Mouse (Mus musculus) layer of hippocampus, postnatal 25 days (tissue): ENCODE results near the gene Mettl3. TPM values are rescaled to one million over a fixed set of nuclear protein-coding genes. Genes with fewer than 3 reads are reported as not detected.
"Not testable (repeated sequence)": the region's sequence is repeated elsewhere in the genome, so short reads cannot be mapped to it uniquely, and the experiment has no call there.

Experiments used
- DNase-seq, 2 experiments: peaks; one replicate each; pipeline ENCODE4 v3.0.0; 2022; ENCODE audit warnings: mixed read lengths in 2 of 2, low spot score in 1 of 2; ENCODE audit errors: extremely low spot score in 1 of 2
- total RNA-seq, 2 experiments: library from RNA; stranded (reverse); gene quantifications; 2 replicates each; pipeline ENCODE4 v1.2.3; 2021

The Mettl3 gene
- total RNA-seq, result 10 to 100 TPM; 39.1 to 48.8 TPM

DNA sequence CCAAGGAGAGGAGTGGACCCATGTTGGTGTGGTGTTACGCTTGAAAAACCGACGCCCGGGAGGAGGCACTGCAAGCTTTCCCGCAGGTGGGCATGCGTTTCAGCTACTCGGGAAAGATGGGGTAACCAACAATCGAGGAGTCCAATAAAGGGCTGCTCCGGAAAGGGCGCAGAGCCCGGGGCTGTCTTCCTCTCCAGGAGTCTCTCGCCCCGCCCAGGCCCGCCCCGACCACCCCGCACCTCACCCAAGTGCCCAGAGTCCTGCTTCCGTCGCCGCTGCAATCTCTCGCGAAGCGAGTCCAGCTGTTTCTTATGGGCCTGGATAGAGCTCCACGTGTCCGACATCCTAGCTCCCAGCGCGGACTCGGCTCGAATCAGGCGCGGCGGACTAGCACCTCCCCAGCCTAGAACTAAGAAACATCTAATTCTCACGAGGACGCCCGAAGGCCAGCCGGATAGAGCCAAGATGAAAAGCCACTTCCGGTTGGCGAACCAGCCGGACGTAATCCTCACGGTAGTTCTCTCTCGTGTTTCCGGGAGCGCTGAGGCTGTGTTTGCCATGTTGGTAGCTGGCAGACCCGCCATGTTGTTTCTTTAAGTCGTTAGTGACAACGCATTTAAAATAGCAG, at the start of gene Mettl3:
Mettl3 (minus strand) TSS at position 485 of the 628 bp plus-strand sequence.
- DNase-seq, result peak; percentile 76 to 83

DNA sequence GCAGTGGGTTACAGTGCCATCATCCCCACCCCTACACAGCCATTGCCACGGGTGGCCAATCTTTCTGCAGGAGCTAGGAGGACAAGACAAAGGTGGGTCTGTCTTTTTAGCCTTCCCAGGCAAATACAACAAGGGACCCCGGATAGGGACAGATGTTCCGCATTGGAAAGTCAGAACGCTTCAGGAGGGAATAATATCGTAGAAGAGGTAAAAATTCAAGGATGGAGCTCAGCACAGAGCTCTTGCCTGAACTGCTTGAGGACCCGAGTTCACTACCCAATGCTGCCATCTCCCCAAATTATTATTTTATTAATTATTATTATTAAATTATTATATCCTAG, 34.6 kb upstream of the Mettl3 start:
- DNase-seq, result no peak

DNA sequence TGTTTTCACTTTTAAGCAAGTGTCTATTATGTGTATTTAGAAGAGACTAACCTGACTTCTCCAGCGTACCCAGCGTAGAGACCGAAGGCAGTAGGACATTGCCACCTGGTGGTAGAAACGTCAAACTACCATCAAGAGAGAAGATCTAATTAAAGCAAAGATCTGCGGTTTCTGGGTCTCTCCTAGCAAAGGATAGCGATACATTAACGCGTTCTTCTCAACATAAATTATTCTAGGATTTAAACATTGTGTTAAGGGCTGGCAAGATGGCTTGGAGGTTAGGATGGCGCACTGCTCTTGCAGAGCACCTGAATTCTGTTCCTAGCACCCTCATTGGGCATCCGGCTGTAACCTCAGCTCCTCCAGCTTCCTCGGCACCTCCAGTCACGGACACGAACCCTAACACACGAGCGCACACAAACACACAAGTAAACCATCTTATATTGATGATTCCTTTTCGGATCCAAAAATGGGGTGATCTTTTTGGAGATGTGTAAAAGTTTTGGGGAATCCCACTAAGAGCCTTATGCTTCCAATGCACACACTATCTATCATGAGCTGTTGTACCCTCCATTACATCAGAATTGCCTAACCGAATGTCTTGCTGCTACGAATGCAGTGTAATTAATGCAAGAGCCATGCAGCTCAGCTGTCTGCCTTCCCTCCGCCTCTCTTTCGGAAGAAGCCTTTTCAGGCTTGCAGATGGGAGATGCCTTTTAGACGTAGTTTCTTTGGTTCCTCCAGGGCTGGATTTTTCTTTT, 34.0 kb upstream of the Mettl3 start:
- DNase-seq, result peak; percentile 37 to 60

DNA sequence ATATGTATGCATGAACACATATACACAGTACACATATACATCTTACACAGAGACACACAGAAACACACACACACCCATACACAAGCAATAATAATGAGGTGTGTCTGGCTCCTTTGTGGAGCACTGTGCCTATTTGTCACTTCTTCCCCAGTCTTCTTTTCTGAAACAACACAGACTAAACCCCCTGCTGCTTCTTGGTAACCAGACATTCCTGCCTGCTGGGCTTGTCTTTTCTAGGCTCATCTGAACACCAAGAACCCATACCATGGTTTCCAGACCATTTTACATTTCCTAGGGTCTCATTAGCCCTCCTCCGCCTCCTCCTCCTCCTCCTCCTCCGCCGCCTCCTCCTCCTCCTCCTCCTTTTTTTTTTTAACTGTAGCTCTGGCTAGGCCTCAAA, 27.2 kb upstream of the Mettl3 start:
- DNase-seq, result no peak

DNA sequence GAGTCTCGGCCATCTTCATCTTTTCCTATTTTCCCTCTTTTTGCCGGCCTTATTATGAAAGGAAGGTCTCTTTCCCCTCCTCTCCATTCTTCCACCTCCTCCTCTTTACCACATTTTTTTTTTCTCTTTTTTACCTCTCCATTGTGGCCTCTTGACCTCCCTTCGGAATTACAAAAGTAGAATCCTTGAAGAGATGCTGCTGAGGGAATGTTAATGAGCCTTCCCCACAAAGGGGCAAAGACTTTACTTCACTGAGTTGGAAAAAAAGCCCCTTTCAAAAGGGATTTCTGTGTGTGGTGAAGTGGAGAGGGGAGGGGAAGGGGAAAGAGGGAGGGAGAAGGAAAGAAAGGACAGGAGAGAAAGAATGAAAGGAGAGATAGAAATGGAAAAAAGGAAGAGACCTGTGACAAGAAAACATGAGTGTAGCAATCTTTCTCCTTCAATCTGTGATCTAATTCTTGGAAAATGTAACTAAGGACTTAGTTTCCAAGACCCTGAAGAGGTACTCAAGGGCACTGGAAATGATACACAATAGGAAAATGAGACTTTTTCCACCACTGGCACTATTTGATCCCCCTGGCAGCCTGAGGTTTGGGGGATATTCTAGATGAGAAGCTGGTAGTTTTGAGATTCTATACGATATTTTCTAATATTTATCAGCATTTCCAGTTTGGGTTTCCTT, 26.3 kb upstream of the Mettl3 start:
- DNase-seq, result no peak

DNA sequence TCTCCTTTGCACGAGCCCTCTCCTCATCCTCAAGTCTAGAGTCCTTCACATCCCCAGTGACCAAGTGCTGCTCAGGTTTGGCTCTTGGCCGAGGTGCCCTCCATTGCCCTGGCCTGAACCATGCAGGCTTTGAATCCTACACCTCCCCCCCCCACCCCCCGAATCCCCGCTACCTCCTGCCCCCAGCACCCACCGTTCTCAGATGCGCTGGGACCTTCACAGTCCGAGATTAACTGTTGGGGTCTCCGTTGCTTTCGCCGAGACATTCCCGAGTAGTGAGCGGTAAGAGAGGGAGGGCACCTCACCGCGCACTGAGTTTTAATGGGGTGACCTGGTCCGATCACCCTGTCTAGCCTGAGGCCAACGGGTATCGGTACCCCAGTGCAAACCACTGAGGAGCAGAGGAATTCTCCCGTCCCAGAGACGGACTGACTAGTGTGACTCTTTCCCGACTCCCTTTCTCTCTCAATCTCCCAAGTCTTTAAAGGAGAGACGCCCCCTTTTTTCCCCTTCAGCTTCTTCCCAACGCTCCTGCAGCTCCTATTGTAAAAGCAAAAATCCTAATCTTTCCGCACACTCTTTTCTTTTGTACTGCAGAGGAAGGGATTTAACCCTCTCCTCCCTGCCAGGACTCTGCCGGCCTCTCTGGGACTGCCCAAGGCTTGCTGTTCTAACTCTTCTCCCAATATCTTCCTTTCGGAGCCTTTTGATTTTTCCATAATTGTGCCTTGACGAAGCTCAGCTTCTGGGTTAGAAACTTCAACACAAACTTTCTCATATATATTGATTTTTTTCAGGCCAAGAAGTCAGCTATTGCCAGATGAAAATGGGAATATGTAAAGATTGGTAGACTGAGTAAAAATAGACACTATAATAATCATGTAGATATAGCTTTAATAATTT, 23.2 kb upstream of the Mettl3 start, which contains the start of gene Sall2:
Sall2 (minus strand) TSS at position 853 of the 903 bp plus-strand sequence.
- no peak for DNase-seq

DNA sequence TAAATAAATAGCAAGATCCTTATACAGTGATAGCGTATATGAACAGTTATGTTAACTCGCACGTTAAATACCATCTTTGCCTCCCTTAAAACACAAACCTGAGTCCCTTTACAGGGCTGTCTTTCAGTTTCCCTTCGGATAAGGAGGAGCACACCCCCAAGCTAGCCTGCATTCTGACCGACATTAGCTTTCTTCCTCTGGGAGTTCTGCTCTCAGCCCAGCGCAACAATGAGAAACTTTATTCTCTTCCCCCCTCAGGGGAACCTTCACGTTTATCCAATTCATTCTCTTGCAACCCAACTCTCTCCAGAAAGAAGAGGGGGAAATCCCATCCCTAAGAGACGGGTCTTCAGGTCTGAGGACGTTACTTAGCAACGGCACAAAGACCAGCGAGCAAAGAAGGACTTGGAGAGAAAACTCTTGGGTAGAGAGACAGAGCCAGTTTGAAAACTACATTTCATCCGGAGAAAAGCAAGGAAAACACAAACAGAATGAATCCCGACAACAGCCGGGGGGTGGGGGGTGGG, 22.5 kb upstream of the Mettl3 start:
- DNase-seq, result no peak

DNA sequence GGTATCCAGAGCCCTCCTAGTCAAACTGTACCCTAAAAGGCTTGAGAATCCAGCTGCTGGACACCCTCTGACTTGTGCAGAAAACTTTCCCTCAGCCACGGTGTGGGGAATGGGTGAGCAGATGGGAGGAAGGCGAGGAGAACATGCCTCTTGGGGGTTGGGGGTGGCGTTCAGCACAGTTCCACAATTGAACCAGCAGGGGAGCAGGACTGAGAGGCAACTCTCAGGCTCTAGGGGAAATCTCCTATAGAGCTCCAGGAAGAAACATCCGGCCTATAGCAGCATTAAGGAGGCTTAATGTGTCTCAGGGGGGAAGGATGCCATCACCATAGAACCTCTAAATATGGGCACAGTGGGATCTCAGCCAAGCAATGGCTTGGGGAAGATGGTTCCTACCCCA, 21.0 kb upstream of the Mettl3 start:
- peak in 1 of 2 experiments; percentile 10 for DNase-seq

DNA sequence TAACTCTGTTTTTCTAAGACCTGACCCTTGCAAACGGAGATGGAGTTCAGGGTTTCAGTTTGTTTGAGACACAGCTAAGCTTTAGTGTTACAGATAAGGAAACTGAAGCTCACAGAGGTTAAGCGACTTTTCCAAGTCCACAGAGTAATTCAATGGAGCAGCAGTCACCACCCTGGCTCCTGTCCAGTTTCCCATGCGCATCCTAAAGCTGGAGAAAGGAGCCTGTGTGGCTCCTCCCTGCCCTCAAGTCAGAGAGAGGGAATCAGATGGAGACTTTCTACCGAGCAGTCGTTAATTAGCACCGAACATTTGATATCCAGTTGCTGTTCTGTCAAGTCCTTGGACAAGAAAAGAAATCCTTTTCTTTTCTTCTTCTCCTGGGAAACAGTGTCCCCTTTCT, 14.4 kb upstream of the Mettl3 start:
- no peak for DNase-seq

DNA sequence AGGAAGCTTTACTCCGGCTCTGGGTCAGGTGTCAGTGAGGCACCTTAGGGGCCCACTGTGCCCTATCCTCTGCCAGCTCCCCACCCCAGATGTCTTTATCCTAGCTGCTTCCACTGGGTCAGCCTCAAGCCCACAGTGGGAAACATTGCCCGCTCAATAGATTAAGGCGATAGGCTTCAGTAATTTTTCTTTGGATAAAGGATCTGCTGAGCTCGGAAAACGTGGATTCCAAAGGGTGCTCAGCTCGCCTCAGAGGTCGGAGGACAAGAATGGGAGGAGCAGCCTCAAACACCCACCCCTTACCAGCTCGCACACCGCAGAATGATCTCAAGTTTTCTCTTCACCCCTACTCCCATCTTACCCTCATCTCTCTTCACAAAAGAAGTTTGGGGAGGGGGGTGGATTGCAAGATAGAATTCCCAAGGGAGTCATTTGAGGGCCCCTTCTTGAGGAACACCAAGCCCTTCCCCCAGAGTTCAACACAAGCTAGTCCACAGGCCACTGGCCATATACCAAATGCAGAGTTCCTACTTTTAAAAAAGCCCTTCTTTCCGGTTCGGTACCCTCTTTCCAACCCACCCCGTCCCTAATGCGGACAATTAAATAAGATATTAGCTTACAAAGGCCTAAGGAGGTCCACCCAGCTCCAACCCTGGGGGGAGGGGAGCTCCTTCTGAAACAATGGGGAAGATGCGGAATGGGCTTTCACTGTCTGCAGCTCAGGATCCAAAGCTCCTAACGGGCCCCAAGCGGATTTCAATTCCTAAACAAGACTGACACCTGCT, 11.7 kb upstream of the Mettl3 start:
- DNase-seq, result no peak

DNA sequence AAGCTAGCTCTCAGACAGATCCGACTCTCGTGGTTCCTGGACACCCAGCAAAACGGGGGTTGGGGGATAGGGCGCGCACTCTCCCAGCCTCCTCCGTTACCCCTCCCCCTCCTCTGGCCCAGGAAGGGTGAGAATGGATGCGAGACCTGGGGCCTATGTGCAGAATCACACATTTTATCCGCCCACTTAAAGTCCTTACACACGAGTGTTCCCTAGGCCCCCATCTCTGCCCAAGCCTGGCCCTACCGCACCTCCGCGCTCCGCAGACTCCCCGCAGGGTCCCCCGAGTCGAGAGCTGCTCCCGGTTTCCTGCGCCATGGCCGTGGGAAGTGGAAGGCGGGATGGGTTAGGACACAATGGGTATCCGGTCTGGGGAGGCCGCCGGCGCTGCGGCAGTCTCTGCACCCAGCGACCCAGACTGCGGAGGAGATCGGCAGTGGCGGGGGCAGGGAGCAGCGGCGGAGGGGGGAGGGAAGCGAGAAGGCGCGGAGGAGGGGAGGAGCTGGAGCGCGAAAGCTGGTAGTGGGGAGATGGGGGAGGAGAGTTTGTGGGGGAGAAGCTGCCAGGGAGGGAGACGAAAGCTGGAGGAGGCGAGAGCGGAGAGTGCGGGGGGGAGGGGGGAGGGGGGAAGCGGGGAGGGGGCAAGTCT, 11.0 kb upstream of the Mettl3 start:
- DNase-seq, result peak; percentile 61 to 72

DNA sequence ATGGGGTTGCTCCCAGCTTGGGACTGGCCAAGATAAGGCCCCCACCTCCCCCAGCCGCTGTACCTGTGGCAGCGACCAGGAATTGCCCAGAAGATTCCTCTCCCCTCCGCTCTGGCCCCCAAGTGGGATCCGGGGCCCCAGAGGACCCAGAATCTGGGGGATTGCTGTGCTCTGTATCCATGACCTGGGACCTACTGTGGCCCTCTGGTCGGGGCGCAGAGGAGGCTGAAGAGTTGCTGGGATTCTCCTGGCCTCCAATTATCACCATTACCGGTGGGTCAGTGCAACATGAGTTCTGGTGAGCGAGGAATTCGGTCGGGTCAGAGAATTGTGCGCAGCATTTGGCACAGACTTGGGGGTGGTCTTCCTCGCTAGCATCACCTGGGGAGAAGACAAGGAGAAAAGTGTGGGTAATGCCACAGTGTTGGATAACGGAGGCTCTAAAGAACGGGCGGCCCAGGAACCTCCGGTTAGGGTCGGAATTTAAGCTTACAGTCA, 10.4 kb upstream of the Mettl3 start:
- DNase-seq, result no peak

DNA sequence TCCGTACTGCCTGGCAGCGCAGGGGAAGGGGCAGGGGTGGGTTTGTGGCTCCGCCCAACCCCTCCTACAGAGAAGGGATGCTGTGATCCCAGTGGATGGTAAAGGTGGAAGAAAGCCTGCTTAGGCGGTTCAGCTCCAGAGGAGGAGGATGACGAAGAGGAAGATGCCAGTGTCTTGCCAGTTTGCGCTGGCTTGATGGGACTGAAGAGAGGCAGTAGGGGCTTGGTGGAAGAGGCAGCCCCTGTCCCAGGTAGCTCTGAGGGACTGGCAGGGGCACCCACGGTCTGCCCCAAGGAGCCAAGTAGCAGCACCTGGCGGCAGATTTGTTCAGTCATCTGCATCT, 9.9 kb upstream of the Mettl3 start:
- no peak for DNase-seq

DNA sequence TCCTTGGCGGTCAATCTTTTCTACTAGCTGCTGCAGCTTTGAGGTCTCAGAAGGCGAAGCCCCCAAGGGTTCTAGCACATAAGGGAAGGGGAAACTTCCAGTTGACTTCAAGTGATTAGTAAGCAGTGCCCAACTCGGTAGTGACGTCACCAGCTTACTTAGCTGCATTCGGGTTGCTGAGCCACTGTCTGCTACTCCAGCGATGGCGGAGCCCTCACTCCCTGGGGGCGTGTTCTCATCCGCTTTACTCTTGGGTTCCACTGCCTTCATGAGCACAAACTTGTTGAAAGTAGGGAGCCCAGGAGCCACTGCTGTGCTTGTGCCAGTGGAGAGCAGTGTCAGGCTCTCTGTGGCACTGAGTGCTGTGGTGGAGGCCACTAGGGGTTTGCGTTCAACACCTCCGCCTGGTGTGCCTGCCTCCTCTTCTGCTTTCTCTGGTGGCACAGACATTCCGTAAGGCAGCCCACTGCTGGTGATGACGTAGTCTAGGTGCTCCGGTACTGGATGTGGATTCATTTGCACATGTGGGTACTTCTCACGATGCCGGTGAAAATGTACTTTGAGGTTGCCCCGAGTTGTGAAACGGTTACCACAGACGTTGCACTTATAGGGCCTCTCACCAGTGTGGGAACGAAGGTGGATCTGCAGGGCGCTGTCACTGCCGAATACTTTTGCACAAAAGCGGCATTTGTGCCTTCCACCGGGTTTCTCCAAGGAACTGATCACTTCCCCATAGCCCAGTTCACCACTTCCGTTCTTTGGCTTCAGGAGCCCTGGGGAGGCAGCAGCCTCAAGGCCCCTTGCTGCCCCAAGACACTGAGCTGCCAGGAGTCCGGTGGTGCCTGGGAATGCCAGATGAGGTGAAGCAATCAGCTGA, 9.2 kb upstream of the Mettl3 start:
- DNase-seq, result no peak

DNA sequence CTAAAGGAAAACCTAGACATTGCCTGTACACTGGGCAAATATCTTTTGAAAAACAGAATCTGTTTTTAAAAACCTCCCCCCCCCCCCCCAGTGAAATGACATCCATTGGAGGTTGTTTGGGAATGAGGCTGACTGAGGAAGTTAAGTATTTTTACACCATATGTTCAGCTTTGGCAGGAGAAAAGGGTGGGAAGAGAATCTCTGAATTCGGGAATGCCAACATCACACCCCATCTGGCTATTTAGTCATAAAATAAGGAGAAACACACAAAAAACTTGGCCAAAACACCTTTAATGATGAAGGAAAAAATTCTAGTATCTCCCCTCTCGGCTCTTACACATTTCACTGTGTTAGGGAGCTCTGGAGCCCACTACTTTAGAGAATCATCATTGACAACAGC, 6.0 kb upstream of the Mettl3 start:
- no peak for DNase-seq

DNA sequence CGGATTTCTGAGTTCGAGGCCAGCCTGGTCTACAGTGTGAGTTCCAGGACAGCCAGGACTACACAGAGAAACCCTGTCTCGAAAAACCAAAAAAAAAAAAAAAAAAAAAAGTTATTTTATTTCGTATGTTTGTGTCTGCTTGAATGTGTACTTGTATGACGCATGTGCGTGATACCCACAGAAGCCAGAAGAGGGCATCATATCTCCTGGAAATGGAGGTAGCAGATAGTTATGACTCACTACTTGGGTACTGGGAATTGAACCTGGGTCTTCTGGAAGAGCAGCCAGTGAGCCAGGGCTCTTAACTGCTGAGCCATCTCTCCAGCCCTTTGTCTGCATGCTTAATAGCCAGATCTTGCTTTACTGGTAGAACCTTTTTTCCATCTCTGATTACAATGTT, 5.4 kb upstream of the Mettl3 start:
- DNase-seq, result not testable (repeated sequence)

DNA sequence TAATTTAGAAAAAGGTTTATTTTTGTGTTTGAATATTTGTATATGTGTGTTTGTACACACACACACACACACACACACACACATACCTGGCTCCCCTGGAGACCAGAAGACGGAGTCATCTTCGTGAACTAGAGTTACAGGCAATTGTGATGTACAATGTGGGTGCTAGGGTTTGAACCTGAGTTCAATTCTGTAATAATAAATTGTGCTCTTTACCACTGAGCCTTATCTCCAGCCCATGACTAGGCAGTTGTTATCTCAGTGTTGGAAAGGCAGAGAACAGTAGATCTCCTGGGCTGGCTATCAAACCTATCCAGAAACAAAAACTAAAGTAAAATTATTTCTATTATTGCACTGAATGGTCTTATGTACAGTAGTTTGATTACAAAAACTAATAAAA, 1.2 kb upstream of the Mettl3 start:
- DNase-seq, result no peak

DNA sequence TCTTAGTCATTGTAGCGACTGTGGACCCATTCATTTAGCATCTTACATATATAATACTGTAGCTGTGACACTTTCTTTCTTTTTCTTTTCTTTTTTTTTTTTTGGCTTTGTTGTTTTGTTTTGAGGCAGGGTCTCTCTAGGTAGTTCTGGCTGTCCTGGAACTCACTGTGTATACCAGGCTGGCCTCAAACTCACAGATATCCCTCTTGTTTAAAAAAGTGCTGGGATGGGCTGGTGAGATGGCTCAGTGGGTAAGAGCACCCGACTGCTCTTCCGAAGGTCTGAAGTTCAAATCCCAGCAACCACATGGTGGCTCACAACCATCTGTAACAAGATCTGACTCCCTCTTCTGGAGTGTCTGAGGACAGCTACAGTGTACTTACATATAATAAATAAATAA, 1.4 kb downstream of the Mettl3 start:
- not testable (repeated sequence) for DNase-seq
